Mouse (Mus musculus): ENCODE measurements around the gene Gm20695. TPM values are rescaled to one million over a fixed set of nuclear protein-coding genes. Genes with fewer than 3 reads are reported as not detected.

Gene Gm20695
- total RNA-seq, 2 experiments from 2014 or later = 1.2 TPM; not detected in 1

Small RNA genes within 50 kb of the gene (microRNA-seq; reads per million reads assigned to microRNA genes)
- not detected for gene Gm23493

Other genes starting within 250 kb of the Gm20695 start
- gene Mefv, start 166.6 kb upstream of the Gm20695 start, total RNA-seq (2021) = not detected
- 10 to 100 TPM; 14.9 to 18.6 TPM for gene Zfp263, start 140.6 kb upstream of the Gm20695 start, total RNA-seq (2021)
- gene Olfr15, start 53.8 kb upstream of the Gm20695 start, total RNA-seq (2021) = not detected
- gene Zfp174, start 37.4 kb upstream of the Gm20695 start, total RNA-seq (2021) = 1 to 10 TPM; 5.2 to 5.3 TPM
- gene Naa60, start 12.3 kb upstream of the Gm20695 start, total RNA-seq (2021) = 100 to 1,000 TPM; 124 TPM
- 10 to 100 TPM; 23.1 to 26.8 TPM for gene Zfp597, start 87 bp upstream of the Gm20695 start, total RNA-seq (2021)
- 10 to 100 TPM; 10.1 to 11.1 TPM for gene 1700037C18Rik, start 24.0 kb downstream of the Gm20695 start, total RNA-seq (2021)
- gene Cluap1, start 24.2 kb downstream of the Gm20695 start, total RNA-seq (2021) = 10 to 100 TPM; 26.0 to 33.4 TPM
- gene Nlrc3, start 92.0 kb downstream of the Gm20695 start, total RNA-seq (2021) = 1 to 10 TPM; 1.1 to 3.5 TPM
- 10 to 100 TPM; 44.9 to 50.6 TPM for gene Slx4, start 119.1 kb downstream of the Gm20695 start, total RNA-seq (2021)
- gene Dnase1, start 152.3 kb downstream of the Gm20695 start, total RNA-seq (2021) = not detected
- gene Trap1, start 193.2 kb downstream of the Gm20695 start, total RNA-seq (2021) = 10 to 100 TPM; 72.1 to 73.1 TPM

Data from left cerebral cortex, postnatal 36 days (tissue).